Mouse (Mus musculus): Measurements from ENCODE around the gene Uvrag. TPM values are rescaled to one million over a fixed set of nuclear protein-coding genes. Genes with fewer than 3 reads are reported as not detected.
A peak's percentile ranks its signal among the peaks of the same experiment; 100 is the strongest.

The Uvrag gene
- polyA plus RNA-seq, 1 experiment from 2014 or later, result 14.2 TPM

DNA sequence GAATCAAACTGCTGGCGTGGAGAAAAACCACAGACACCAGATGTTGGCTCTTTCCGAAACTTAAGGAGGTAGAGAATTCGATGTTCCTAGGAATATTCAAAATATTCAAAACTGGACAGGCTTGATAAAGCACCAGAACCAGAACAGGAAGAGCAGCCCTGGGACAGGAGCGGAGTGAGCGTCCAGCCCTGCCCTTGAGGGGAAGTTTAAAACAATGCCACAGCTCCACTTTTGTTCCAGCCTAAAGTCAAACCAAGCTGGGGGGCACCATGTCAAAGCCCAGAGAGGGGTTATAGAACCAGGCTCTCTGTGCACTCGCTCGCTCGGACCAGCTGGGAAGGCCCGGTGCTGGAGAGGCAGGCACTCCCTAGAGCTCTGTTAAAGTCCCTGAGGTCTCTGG lies 8.3 kb downstream of the Uvrag start:
- no peaks in the 10 kb centered on the region for H3K27me3 ChIP-seq
- peaks cover 7% of the 10 kb centered on the region for H3K4me1 ChIP-seq (replicated peaks)
- no peaks in the 10 kb centered on the region for H3K9me3 ChIP-seq
- 0 out of 2 replicates have a peak, but pooled peaks cover 2% of the 10 kb centered on the region for H3K36me3 ChIP-seq
- WGBS, result 85% methylated on average over 9 of the region's 9 CpGs
- no peak overlapping the region for H3K4me3 ChIP-seq
- H3K9ac ChIP-seq, result no peak overlapping the region
- ATAC-seq (ENCODE audit: low FRiP score), result no peak
- no peak overlapping the region for H3K27ac ChIP-seq
- no peak overlapping the region for H3K4me2 ChIP-seq

DNA sequence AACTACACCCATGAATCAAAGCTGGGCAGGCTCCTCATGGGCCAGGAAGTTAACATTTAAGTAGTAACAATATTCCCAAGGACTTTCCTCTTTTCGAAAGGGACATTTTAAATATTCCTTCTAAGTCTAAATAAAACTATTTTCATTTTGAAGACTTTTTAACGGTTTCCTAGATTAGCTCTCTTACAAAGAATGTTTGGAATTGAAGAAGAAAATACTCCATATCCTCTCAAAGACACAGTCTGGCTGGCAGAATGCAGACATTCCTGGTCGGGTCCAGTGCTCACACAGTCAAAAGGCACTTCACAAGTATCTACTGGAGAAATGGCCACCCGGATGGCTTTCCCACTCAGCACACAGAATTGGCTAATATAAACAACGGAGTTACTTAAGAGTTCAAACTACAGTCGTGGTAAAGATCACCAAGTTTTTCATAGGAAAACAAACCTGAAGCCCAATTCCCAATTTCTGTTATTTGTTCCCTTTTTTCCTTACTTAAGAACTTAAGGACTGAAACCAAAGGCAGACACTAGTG lies 9.1 kb downstream of the Uvrag start:
- Histone ChIP-seq H3K36me3 (0 out of 2 replicates have a peak, but pooled peaks cover 2% of the 10 kb centered on the region), H3K27me3 (no peaks in the 10 kb centered on the region), H3K4me2 (no peak overlapping the region), H3K4me3 (no peak overlapping the region), H3K4me1 (replicated peaks) (peaks cover 11% of the 10 kb centered on the region), H3K9ac (no peak overlapping the region), H3K27ac (no peak overlapping the region), H3K9me3 (no peaks in the 10 kb centered on the region)
- no peak for ATAC-seq (ENCODE audit: low FRiP score)
- WGBS, result 82% methylated on average over 6 of the region's 6 CpGs

GRCm38 (mm10) chr7:99128965-99129364 lies 12.0 kb downstream of the Uvrag start:
- H3K4me2 ChIP-seq, result no peak overlapping the region
- H3K4me3 ChIP-seq, result no peak overlapping the region
- no peaks in the 10 kb centered on the region for H3K36me3 ChIP-seq
- no peak for ATAC-seq (ENCODE audit: low FRiP score)
- peaks cover 11% of the 10 kb centered on the region for H3K4me1 ChIP-seq (replicated peaks)
- H3K9me3 ChIP-seq, result no peaks in the 10 kb centered on the region
- H3K27ac ChIP-seq, result no peak overlapping the region
- no peak overlapping the region for H3K9ac ChIP-seq
- no peaks in the 10 kb centered on the region for H3K27me3 ChIP-seq
- WGBS, result 97% methylated on average over 8 of the region's 8 CpGs

- no peaks in the 10 kb centered on the region for H3K27me3 ChIP-seq
- H3K9ac ChIP-seq, result no peak overlapping the region
- ATAC-seq (ENCODE audit: low FRiP score), result no peak
- peaks cover 11% of the 10 kb centered on the region for H3K4me1 ChIP-seq (replicated peaks)
- H3K9me3 ChIP-seq, result no peaks in the 10 kb centered on the region
- no peak overlapping the region for H3K4me3 ChIP-seq
- no peak overlapping the region for H3K27ac ChIP-seq
- H3K4me2 ChIP-seq, result no peak overlapping the region
- H3K36me3 ChIP-seq, result no peaks in the 10 kb centered on the region
- WGBS, result 58% methylated on average over 10 of the region's 10 CpGs
These were observed 12.7 kb downstream of the Uvrag start for GRCm38 (mm10) chr7:99128020-99128950.

DNA sequence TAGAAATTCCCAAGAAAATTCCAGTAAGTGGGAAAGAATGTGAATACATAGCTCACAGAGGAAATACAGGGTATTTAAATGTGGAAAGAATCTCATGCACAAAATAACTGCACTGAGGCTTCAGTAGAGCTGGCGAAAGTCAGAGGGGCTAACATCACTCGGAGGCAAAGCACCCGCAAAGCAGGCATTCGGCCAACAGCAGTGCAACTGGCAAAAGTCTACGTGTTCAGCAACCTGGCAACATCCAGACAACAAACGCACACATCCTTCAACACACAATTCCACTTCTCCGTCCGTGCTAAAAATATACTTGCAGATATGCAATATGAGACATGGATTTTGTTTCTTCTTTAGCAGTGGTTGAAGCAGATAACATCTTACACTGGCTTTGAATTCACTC lies 14.9 kb downstream of the Uvrag start:
- Histone ChIP-seq H3K4me3 (no peak overlapping the region), H3K27me3 (no peaks in the 10 kb centered on the region), H3K27ac (no peak overlapping the region), H3K9ac (no peak overlapping the region), H3K9me3 (no peaks in the 10 kb centered on the region), H3K4me1 (replicated peaks) (peaks cover 11% of the 10 kb centered on the region), H3K36me3 (no peaks in the 10 kb centered on the region), H3K4me2 (no peak overlapping the region)
- no peak for ATAC-seq (ENCODE audit: low FRiP score)
- 80% methylated on average over 8 of the region's 8 CpGs for WGBS

GRCm38 (mm10) chr7:99122651-99123050 lies 18.3 kb downstream of the Uvrag start:
- Histone ChIP-seq H3K27ac (no peak overlapping the region), H3K9ac (no peak overlapping the region), H3K27me3 (no peaks in the 10 kb centered on the region), H3K4me2 (no peak overlapping the region), H3K36me3 (no peaks in the 10 kb centered on the region), H3K4me3 (no peak overlapping the region), H3K4me1 (replicated peaks) (peaks cover 5% of the 10 kb centered on the region), H3K9me3 (no peaks in the 10 kb centered on the region)
- 77% methylated on average over 5 of the region's 5 CpGs for WGBS
- no peak for ATAC-seq (ENCODE audit: low FRiP score)

GRCm38 (mm10) chr7:99120865-99121521 lies 19.9 kb downstream of the Uvrag start:
- Histone ChIP-seq H3K4me1 (replicated peaks) (no peaks in the 10 kb centered on the region), H3K4me3 (no peak overlapping the region), H3K9ac (no peak overlapping the region), H3K36me3 (no peaks in the 10 kb centered on the region), H3K27ac (no peak overlapping the region), H3K27me3 (no peaks in the 10 kb centered on the region), H3K9me3 (no peaks in the 10 kb centered on the region), H3K4me2 (no peak overlapping the region)
- 93% methylated on average over 5 of the region's 5 CpGs for WGBS
- ATAC-seq (ENCODE audit: low FRiP score), result no peak

GRCm38 (mm10) chr7:99120082-99120481 lies 20.9 kb downstream of the Uvrag start:
- H3K36me3 ChIP-seq, result no peaks in the 10 kb centered on the region
- H3K27ac ChIP-seq, result no peak overlapping the region
- H3K4me2 ChIP-seq, result no peak overlapping the region
- 86% methylated on average over 4 of the region's 4 CpGs for WGBS
- ATAC-seq (ENCODE audit: low FRiP score), result no peak
- H3K4me1 ChIP-seq (replicated peaks), result no peaks in the 10 kb centered on the region
- H3K27me3 ChIP-seq, result no peaks in the 10 kb centered on the region
- H3K4me3 ChIP-seq, result no peak overlapping the region
- H3K9ac ChIP-seq, result no peak overlapping the region
- H3K9me3 ChIP-seq, result no peaks in the 10 kb centered on the region

GRCm38 (mm10) chr7:99116781-99117180 lies 24.2 kb downstream of the Uvrag start:
- H3K36me3 ChIP-seq, result no peaks in the 10 kb centered on the region
- ATAC-seq (ENCODE audit: low FRiP score), result no peak
- WGBS, result 85% methylated on average over 3 of the region's 3 CpGs

DNA sequence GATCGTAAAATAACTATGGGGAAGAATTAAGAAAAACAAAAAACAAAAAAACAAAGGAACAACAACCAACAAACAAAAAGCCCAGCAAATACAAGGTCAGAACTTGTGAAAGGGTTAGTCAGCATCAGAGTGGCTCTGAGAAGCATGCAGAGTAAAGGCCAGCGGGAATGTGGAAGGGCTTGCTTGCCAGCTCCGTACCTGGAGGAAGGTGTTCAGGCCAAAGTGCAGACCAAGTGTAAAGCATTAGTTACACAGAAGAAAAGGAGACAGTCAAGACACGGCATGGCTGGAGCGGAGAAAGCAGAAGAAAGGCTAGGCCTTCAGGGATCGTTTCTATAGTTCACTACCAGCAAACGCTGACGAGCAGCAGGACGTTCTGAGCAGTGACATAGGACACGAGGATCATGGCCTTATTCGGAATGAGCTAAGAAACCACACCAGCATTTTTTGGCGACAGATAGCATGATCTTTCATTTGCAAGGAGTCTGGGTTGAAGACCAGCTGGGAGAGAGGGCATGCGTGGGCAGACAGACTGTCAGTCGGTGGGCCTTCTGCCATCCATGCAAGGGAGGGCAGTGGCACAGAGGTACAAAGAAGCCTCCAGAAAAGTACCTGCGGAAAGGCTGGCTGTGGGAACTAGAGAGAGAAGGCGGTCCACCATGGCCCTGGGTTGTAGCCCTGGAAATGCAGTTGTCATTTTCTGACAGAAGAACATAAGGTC lies 26.8 kb downstream of the Uvrag start:
- Histone ChIP-seq H3K4me2 (no peak overlapping the region), H3K9me3 (no peaks in the 10 kb centered on the region), H3K9ac (no peak overlapping the region), H3K4me3 (no peak overlapping the region), H3K4me1 (replicated peaks) (no peaks in the 10 kb centered on the region), H3K27me3 (no peaks in the 10 kb centered on the region), H3K27ac (no peak overlapping the region), H3K36me3 (no peaks in the 10 kb centered on the region)
- 92% methylated on average over 16 of the region's 16 CpGs for WGBS
- no peak for ATAC-seq (ENCODE audit: low FRiP score)

More at GRCm38 (mm10) chr7:99116781-99117180, 24.2 kb downstream of the Uvrag start:
- Histone ChIP-seq H3K4me3 (no peak overlapping the region), H3K4me1 (replicated peaks) (no peaks in the 10 kb centered on the region), H3K9ac (no peak overlapping the region), H3K9me3 (no peaks in the 10 kb centered on the region), H3K27me3 (no peaks in the 10 kb centered on the region), H3K4me2 (no peak overlapping the region), H3K27ac (no peak overlapping the region)

- Histone ChIP-seq H3K9ac (no peak overlapping the region), H3K9me3 (no peaks in the 10 kb centered on the region), H3K4me2 (no peak overlapping the region), H3K27me3 (no peaks in the 10 kb centered on the region), H3K4me3 (no peak overlapping the region), H3K4me1 (replicated peaks) (peaks cover 11% of the 10 kb centered on the region), H3K27ac (no peak overlapping the region), H3K36me3 (no peaks in the 10 kb centered on the region)
- WGBS, result 55% methylated on average over 3 of the region's 3 CpGs
- no peak for ATAC-seq (ENCODE audit: low FRiP score)
These were observed 33.4 kb downstream of the Uvrag start for GRCm38 (mm10) chr7:99107566-99107965.

DNA sequence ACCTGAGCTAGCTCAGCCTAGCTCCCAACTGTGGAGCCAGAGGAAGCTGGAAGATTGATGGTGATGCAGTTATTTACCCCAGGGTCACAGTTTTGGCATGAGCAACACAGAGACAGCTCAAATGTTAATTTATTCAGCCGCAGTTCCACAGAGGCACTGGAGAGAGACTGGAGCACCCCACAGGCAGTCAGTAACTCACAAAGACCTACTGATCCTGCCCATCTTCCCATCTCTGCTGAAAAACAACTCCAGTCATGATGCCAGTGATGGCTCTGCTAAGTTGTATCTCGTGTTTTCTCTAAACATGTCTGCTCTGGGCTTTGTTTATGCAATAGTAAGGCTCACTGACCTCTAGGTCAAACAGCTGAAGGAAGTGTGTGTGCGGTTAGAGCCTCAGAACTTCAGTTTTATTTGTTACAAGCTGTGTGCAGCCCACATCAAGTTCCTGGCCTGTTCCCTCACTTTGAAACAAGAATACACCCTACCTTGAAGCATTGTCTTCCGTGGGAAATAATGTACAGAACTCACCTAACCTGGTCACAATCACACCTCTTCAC lies 34.1 kb downstream of the Uvrag start:
- Histone ChIP-seq H3K4me3 (no peak overlapping the region), H3K9me3 (no peaks in the 10 kb centered on the region), H3K4me2 (no peak overlapping the region), H3K27me3 (no peaks in the 10 kb centered on the region), H3K4me1 (replicated peaks) (peaks cover 18% of the 10 kb centered on the region), H3K27ac (no peak overlapping the region), H3K9ac (peak overlapping the region; percentile 35; the same call in 1 of the 2 replicates), H3K36me3 (no peaks in the 10 kb centered on the region)
- 47% methylated on average over 4 of the region's 4 CpGs for WGBS
- ATAC-seq (ENCODE audit: low FRiP score), result no peak

All from hindbrain, embryonic 13.5 days (tissue).